Mouse (Mus musculus): Measurements from ENCODE around the gene Rflnb. TPM values are rescaled to one million over a fixed set of nuclear protein-coding genes. Genes with fewer than 3 reads are reported as not detected.

The Rflnb gene
- total RNA-seq (2014; rRNA removed) (0.37 and 0.67 TPM in 2 replicates), polyA plus RNA-seq (2012; rRNA removed) (0.44 and 0.69 TPM in 2 replicates)

GRCm38 (mm10) chr11:76027139-76028071 lies at the start of gene Rflnb:
Gene Rflnb, minus strand, starts transcription at chr11:76027782.
- H3K27ac ChIP-seq (replicated peaks; ENCODE audit: insufficient read depth, low read depth, low read length), result no peak within 1 kb of the TSS
- no peaks in the 10 kb centered on the region for H3K79me2 ChIP-seq (ENCODE audit: control insufficient read depth, insufficient read depth, low read length)
- no peaks in the 10 kb centered on the region for H3K27me3 ChIP-seq (ENCODE audit: control insufficient read depth, insufficient read depth, low read length)
- WGBS, result 1% methylated on average over 97 of the region's 112 CpGs
- peak within 1 kb of the TSS; percentile 71 for H3K4me3 ChIP-seq (ENCODE audit: insufficient read depth, low read depth, low read length)
- no peak for TF ChIP-seq POLR2A (IDR thresholded peaks at IDR 0.05; ENCODE audit: extremely low read depth, insufficient read depth, low read length)
- peak; percentile 50 for TF ChIP-seq CTCF (IDR thresholded peaks at IDR 0.05; ENCODE audit: low read depth, low read length)
- peak within 1 kb of the TSS; percentile 86 for H3K9ac ChIP-seq (ENCODE audit: low read depth, low read length)
- no peaks in the 10 kb centered on the region for H3K36me3 ChIP-seq (ENCODE audit: control insufficient read depth, insufficient read depth, low read length)
- H3K4me1 ChIP-seq (ENCODE audit: control insufficient read depth, insufficient read depth, low read length), result peaks cover 2% of the 10 kb centered on the region; the same call in 1 of the 2 replicates
- peak; percentile 31 for DNase-seq (ENCODE audit: extremely low read depth, low read depth, low spot score)

GRCm38 (mm10) chr11:76077341-76077740 lies 49.8 kb upstream of the Rflnb start:
- H3K4me1 ChIP-seq (ENCODE audit: control insufficient read depth, insufficient read depth, low read length), result no peaks in the 10 kb centered on the region
- H3K27me3 ChIP-seq (ENCODE audit: control insufficient read depth, insufficient read depth, low read length), result no peaks in the 10 kb centered on the region
- no peak overlapping the region for H3K27ac ChIP-seq (replicated peaks; ENCODE audit: insufficient read depth, low read depth, low read length)
- H3K79me2 ChIP-seq (ENCODE audit: control insufficient read depth, insufficient read depth, low read length), result no peaks in the 10 kb centered on the region
- TF ChIP-seq CTCF (IDR thresholded peaks at IDR 0.05; ENCODE audit: low read depth, low read length) (no peak), POLR2A (IDR thresholded peaks at IDR 0.05; ENCODE audit: extremely low read depth, insufficient read depth, low read length) (no peak)
- H3K9ac ChIP-seq (ENCODE audit: low read depth, low read length), result no peak overlapping the region
- peaks cover 35% of the 10 kb centered on the region for H3K36me3 ChIP-seq (ENCODE audit: control insufficient read depth, insufficient read depth, low read length)
- no peak overlapping the region for H3K4me3 ChIP-seq (ENCODE audit: insufficient read depth, low read depth, low read length)
- DNase-seq (ENCODE audit: extremely low read depth, low read depth, low spot score), result no peak
- WGBS, result 96% methylated on average over 6 of the region's 6 CpGs

- Histone ChIP-seq H3K4me1 (ENCODE audit: control insufficient read depth, insufficient read depth, low read length) (0 out of 2 replicates have a peak, but pooled peaks cover 2% of the 10 kb centered on the region), H3K4me3 (ENCODE audit: insufficient read depth, low read depth, low read length) (no peak overlapping the region), H3K36me3 (ENCODE audit: control insufficient read depth, insufficient read depth, low read length) (peaks cover 31% of the 10 kb centered on the region), H3K79me2 (ENCODE audit: control insufficient read depth, insufficient read depth, low read length) (no peaks in the 10 kb centered on the region), H3K27ac (replicated peaks; ENCODE audit: insufficient read depth, low read depth, low read length) (no peak overlapping the region), H3K27me3 (ENCODE audit: control insufficient read depth, insufficient read depth, low read length) (no peaks in the 10 kb centered on the region), H3K9ac (ENCODE audit: low read depth, low read length) (no peak overlapping the region)
- no peak for DNase-seq (ENCODE audit: extremely low read depth, low read depth, low spot score)
- TF ChIP-seq CTCF (IDR thresholded peaks at IDR 0.05; ENCODE audit: low read depth, low read length), result no peak
- no peak for TF ChIP-seq POLR2A (IDR thresholded peaks at IDR 0.05; ENCODE audit: extremely low read depth, insufficient read depth, low read length)
- 79% methylated on average over 11 of the region's 11 CpGs for WGBS
These were observed 46.9 kb upstream of the Rflnb start for GRCm38 (mm10) chr11:76074296-76075093.

- 0 out of 2 replicates have a peak, but pooled peaks cover 2% of the 10 kb centered on the region for H3K4me1 ChIP-seq (ENCODE audit: control insufficient read depth, insufficient read depth, low read length)
- no peak for TF ChIP-seq POLR2A (IDR thresholded peaks at IDR 0.05; ENCODE audit: extremely low read depth, insufficient read depth, low read length)
- no peak for TF ChIP-seq CTCF (IDR thresholded peaks at IDR 0.05; ENCODE audit: low read depth, low read length)
- H3K27me3 ChIP-seq (ENCODE audit: control insufficient read depth, insufficient read depth, low read length), result no peaks in the 10 kb centered on the region
- DNase-seq (ENCODE audit: extremely low read depth, low read depth, low spot score), result peak; percentile 75
- peaks cover 15% of the 10 kb centered on the region; the same call in 1 of the 2 replicates for H3K36me3 ChIP-seq (ENCODE audit: control insufficient read depth, insufficient read depth, low read length)
- H3K79me2 ChIP-seq (ENCODE audit: control insufficient read depth, insufficient read depth, low read length), result no peaks in the 10 kb centered on the region
- no peak overlapping the region for H3K4me3 ChIP-seq (ENCODE audit: insufficient read depth, low read depth, low read length)
- no peak overlapping the region for H3K27ac ChIP-seq (replicated peaks; ENCODE audit: insufficient read depth, low read depth, low read length)
- WGBS, result 49% methylated on average over 6 of the region's 6 CpGs
- no peak overlapping the region for H3K9ac ChIP-seq (ENCODE audit: low read depth, low read length)
These were observed 42.2 kb upstream of the Rflnb start for GRCm38 (mm10) chr11:76069816-76070215.

- no peaks in the 10 kb centered on the region for H3K27me3 ChIP-seq (ENCODE audit: control insufficient read depth, insufficient read depth, low read length)
- 94% methylated on average over 15 of the region's 15 CpGs for WGBS
- TF ChIP-seq POLR2A (IDR thresholded peaks at IDR 0.05; ENCODE audit: extremely low read depth, insufficient read depth, low read length) (no peak), CTCF (IDR thresholded peaks at IDR 0.05; ENCODE audit: low read depth, low read length) (no peak)
- 0 out of 2 replicates have a peak, but pooled peaks cover 2% of the 10 kb centered on the region for H3K4me1 ChIP-seq (ENCODE audit: control insufficient read depth, insufficient read depth, low read length)
- H3K9ac ChIP-seq (ENCODE audit: low read depth, low read length), result no peak overlapping the region
- no peak for DNase-seq (ENCODE audit: extremely low read depth, low read depth, low spot score)
- no peak overlapping the region for H3K27ac ChIP-seq (replicated peaks; ENCODE audit: insufficient read depth, low read depth, low read length)
- peaks cover 7% of the 10 kb centered on the region; the same call in 1 of the 2 replicates for H3K36me3 ChIP-seq (ENCODE audit: control insufficient read depth, insufficient read depth, low read length)
- no peaks in the 10 kb centered on the region for H3K79me2 ChIP-seq (ENCODE audit: control insufficient read depth, insufficient read depth, low read length)
- H3K4me3 ChIP-seq (ENCODE audit: insufficient read depth, low read depth, low read length), result no peak overlapping the region
These were observed 39.1 kb upstream of the Rflnb start for GRCm38 (mm10) chr11:76066563-76067156.
